Mouse (Mus musculus) left cerebral cortex, postnatal 4 days (tissue): ENCODE measurements around the gene Mylk3. TPM values are rescaled to one million over a fixed set of nuclear protein-coding genes. Genes with fewer than 3 reads are reported as not detected.

ENCODE experiments used
- DNase-seq: peaks from one replicate; pipeline ENCODE4 v3.0.0-alpha.2; 2022
- intact Hi-C: fragments of 180-260 bp; cut with DNase I; formaldehyde crosslinking; loops from one replicate; pipeline ENCODE4 v1.15.1; 2025
- total RNA-seq, 2 experiments: library from RNA; stranded (reverse); gene quantifications; 2 replicates each; pipeline ENCODE4 v1.2.3; 2021

Gene Mylk3
- total RNA-seq, 2 experiments from 2014 or later = 0.12 to 0.20 TPM

DNA sequence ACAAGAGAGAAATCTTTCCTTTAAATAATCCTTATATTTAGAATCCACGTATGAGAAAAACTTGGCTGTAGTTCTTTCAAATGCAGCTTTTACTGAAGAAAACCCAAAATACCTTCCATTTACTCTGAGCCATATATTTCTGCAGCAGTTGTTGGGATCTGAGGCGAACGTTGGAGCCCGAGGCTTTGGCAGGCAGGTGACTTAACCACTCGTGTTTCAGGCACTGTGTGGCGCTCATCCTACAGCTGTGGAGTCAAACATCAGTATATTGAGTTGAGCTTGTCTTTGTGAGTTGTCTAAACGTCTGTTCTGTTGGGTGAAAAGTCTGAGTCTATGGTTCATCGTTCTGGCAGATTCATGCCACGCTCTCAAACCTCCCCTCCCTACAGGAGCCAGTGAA is 59.1 kb downstream of the Mylk3 start:
- no peak for DNase-seq
- intact Hi-C loops = no loop called here

DNA sequence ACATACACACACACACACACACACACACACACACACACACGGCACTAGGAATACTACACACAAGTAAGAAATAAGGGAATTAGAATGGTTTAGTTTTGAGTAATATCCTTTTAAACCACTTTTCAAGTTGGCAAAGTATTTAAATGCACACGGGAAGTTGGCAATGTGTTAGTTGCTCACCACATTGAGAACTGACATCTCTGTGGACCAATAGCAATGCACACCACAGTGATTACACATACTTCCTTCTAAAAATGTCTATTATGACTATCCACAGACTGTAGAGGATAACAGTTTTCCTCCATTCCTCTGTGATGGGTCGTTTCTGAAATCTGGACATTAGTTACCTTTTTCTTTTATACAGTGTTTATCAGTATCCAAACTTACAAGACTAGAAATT is 63.1 kb downstream of the Mylk3 start:
- intact Hi-C loops = no loop called here
- DNase-seq = no peak

GRCm38 (mm10) chr8:85321981-85322380 is 64.2 kb downstream of the Mylk3 start:
- intact Hi-C loops = no loop called here
- no peak for DNase-seq

DNA sequence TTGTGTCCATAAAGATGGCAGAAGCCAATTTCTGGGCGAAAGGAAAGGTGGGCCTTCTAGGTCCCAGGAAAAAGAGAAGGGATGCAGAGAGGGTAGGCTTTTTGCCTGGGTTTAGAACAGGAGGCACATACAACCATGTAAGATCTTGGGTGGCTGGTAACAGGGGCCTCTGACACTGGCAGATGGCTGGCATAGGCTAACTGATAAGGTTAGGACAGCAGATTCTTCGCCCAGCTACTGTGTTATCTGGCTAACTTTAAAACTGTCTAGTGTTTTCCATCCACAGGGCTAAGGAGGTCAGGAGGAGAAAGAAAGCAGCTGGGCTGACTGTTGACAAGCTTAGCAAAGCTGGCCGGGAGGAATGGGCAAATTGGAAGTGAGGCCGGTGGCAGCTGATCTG is 67.6 kb downstream of the Mylk3 start:
- no peak for DNase-seq
- intact Hi-C loops = no loop called here

GRCm38 (mm10) chr8:85313036-85313435 is 73.1 kb downstream of the Mylk3 start:
- no peak for DNase-seq
- intact Hi-C loops = no loop called here

DNA sequence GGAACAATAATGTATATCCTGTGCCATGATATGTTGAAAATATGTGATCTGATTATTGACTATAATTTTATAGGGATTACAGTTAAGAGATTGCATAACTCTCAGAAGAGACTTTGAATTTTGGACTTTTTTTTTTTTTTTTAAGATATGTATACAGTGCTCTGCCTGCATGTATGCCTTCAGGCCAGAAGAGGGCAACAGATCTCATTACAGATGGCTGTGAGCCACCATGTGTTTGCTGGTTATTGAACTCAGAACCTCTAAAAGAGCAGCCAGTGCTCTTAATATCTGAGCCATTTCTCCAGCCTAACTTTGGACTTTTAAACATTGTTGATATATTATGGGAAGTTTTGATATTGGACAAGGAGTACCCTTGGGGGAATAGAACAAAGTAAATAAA is 74.4 kb downstream of the Mylk3 start:
- intact Hi-C loops = no loop called here
- DNase-seq = no peak

DNA sequence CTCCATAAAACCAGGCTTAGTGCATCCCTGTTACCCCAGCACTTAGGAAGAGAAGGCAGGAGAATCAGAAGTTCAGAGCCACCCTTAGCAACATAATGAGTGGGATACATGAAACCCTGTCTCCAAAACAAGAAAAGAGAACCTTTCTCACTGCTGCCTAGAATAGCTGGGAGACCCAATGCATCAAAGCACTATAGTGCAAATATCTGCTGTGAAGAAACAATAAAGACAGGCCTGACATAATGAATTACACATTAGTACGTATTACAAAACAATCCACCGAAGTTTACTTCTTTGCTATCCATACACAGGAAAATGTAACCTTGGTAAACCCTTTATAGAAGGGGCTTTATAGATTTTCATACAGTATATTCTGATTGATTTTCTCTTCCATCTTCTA is 77.6 kb downstream of the Mylk3 start:
- DNase-seq = no peak
- intact Hi-C loops = no loop called here

GRCm38 (mm10) chr8:85303531-85303930 is 82.6 kb downstream of the Mylk3 start:
- intact Hi-C loops = loop anchor here (5.0 kb wide), 1 partner anchor 99 kb away; no protein-coding TSS in a partner anchor
- DNase-seq = no peak

DNA sequence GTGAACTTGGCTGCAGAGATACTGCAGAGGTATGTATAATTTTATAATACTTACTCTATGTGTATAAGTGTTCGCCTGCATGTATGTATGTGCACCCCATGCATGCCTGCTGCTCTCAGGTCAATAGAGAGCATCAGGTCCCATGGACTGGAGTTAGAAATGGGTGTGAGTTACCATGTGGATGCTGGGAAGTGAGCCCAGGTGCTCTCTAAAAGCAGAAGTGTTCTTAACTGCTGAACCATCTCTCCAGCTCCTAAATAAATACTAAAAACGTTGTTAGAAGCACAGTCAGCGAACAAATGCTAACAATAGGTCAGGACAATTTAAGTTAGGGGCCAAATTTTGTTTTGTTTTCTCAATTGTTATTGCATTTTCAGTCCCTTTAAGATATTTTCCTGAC is 83.2 kb downstream of the Mylk3 start:
- intact Hi-C loops = loop anchor here (5.0 kb wide), 1 partner anchor 99 kb away; no protein-coding TSS in a partner anchor
- no peak for DNase-seq

DNA sequence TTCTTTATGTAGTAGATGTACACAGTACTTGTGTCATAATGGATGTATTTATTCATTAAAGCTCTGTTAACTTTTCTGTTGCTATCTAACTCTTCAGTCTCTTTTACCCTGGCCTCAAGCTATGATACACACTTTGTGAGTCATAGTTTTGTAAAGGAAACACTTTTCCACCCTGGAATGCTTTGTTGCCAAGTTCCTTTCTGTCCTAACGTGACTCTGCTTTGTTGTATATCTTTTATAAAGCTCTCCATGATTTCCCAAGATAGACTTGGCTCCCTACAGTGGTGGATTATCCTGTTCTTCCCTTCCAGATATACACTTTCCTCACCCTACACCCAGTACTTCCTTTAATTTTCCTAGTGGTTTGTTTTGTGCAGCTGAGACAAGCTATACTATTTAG is 84.2 kb downstream of the Mylk3 start:
- no peak for DNase-seq
- intact Hi-C loops = loop anchor here (5.0 kb wide), 1 partner anchor 100 kb away; no protein-coding TSS in a partner anchor

- intact Hi-C loops = loop anchor here (5.0 kb wide), 1 partner anchor 103 kb away; no protein-coding TSS in a partner anchor
- peak; percentile 99 for DNase-seq
Measured at GRCm38 (mm10) chr8:85299434-85300077, 86.6 kb downstream of the Mylk3 start, which contains the start of the genes Orc6 and Vps35. Orc6 (plus strand) TSS chr8:85299632. Vps35 (minus strand) TSS chr8:85299802.

DNA sequence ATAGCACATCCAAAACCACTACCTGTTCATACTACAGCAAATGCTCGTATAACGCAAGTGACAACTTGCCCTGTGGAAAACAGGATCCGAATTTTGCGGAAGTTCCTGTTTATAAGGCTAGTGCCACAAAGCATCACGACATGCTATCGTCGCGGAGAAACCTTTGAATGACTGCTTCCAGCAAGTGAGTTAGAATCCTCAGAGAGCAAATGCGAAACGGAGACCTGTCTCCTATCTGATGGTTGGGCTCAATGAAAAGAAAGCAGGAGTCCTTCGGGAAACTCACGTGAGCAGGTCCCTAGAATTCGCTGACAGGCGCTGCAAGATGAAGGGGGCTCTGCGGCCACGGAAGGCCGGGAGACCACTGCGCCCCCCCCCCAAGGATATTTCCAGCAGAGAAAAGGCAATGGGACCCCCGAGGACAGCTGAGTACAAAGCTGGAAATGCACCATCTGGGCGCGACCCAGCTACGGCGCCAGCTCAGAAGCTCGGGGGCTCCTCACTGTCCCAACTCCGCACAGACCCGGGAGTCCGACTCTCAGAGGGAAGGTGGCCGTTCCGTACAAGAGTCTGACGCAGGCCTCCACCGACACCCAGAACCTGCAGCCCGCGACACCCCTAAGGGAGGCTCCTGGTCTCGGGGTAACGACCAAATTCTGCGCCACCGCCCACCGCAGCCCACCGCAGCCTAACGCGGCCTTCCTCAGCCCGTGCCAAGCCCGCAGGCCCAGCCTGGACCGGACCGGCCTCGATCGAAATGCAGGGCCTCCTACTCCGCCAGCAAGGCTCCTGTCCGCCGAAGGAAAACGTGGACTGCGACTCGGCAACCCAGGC is 87.3 kb downstream of the Mylk3 start:
- DNase-seq = no peak
- intact Hi-C loops = no loop called here

GRCm38 (mm10) chr8:85286846-85287245 is 99.3 kb downstream of the Mylk3 start:
- no peak for DNase-seq
- intact Hi-C loops = no loop called here

Other genes with a start within 250 kb of the Mylk3 start
- not detected for gene Cks1brt, start 234.4 kb downstream of the Mylk3 start, total RNA-seq
- not detected for gene Olfr371, start 160.4 kb downstream of the Mylk3 start, total RNA-seq
- 10 to 100 TPM; 45.3 to 45.9 TPM for gene Orc6, start 86.7 kb downstream of the Mylk3 start, total RNA-seq
- gene Vps35, start 86.5 kb downstream of the Mylk3 start, total RNA-seq = 100 to 1,000 TPM; 144 to 149 TPM
- 10 to 100 TPM; 20.0 to 23.3 TPM for gene 4921524J17Rik, start 46.5 kb upstream of the Mylk3 start, total RNA-seq
- 10 to 100 TPM; 40.0 to 40.9 TPM for gene Gpt2, start 106.2 kb upstream of the Mylk3 start, total RNA-seq
- 100 to 1,000 TPM; 158 to 169 TPM for gene Dnaja2, start 169.0 kb upstream of the Mylk3 start, total RNA-seq